Mouse (Mus musculus) lung, adult 2 months (tissue): Measurements from ENCODE around the gene Ppp2r5c. TPM values are rescaled to one million over a fixed set of nuclear protein-coding genes. Genes with fewer than 3 reads are reported as not detected.

Experiments
- DNase-seq: peaks from one replicate; pipeline ENCODE4 v3.0.0; 2022
- H3K4me1 ChIP-seq: fragments of 200-500 bp; 2 replicates; pipeline ENCODE4 v1.6.1; 2011; ENCODE audit warnings: low read length; ENCODE audit not compliant: control insufficient read depth, insufficient read depth
- H3K4me3 ChIP-seq: fragments of 200-500 bp; replicated peaks from 2 replicates; pipeline ENCODE3; 2011; ENCODE audit warnings: low read depth, mild to moderate bottlenecking, control low read depth, low read length; ENCODE audit errors: extremely low read depth
- CTCF ChIP-seq: fragments of 200-500 bp; IDR thresholded peaks from 2 replicates; pipeline ENCODE4 v1.5.1; 2011; ENCODE audit warnings: mild to moderate bottlenecking, low read length, control low read depth; ENCODE audit not compliant: insufficient read depth
- POLR2A ChIP-seq: fragments of 200-500 bp; IDR thresholded peaks from 2 replicates; pipeline ENCODE4 v1.6.1; 2011; ENCODE audit warnings: low read depth, mild to moderate bottlenecking, control low read depth, low read length, borderline replicate concordance; ENCODE audit errors: extremely low read depth
- WGBS: fragments of 180-500 bp; shearing (Covaris S2); methylation state at CpG from one replicate; pipeline ENCODE4 v1.1.7; 2018; 5-methylcytosine and 5-hydroxymethylcytosine counted together
- polyA plus RNA-seq: library from polyadenylated mRNA; depleted of rRNA; stranded (reverse); fragments of >200 nt; gene quantifications from 2 replicates; pipeline ENCODE4 v1.2.3, GENCODE M21; 2012

Ppp2r5c gene
- polyA plus RNA-seq, 1 experiment = 45.1 TPM

DNA sequence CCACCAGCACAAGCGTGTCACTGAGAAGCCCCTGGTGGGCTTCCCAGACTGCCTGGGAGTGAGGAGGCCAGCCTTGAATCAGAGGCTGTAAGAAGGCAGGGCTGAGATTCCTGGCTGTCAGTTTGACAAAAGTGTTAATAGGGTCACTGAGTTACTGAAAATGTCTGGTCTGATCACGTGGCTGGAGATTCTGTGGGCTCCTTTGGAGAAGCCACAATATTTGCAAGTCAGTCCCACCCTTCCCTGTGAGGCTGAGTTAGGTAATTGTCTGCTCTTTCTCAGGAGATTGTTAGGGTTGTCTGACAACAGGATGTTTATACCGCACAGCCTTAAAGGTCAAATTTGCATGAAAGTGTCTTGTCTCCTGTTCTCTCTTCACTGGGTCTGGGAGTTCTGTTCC is 57.9 kb downstream of the Ppp2r5c start:
- no peak for DNase-seq
- Histone ChIP-seq H3K4me3 (no peak overlapping the region), H3K4me1 (peaks cover 28% of the 10 kb centered on the region)
- 41% methylated on average over 3 of the region's 3 CpGs for WGBS
- TF ChIP-seq POLR2A (no peak), CTCF (no peak)

DNA sequence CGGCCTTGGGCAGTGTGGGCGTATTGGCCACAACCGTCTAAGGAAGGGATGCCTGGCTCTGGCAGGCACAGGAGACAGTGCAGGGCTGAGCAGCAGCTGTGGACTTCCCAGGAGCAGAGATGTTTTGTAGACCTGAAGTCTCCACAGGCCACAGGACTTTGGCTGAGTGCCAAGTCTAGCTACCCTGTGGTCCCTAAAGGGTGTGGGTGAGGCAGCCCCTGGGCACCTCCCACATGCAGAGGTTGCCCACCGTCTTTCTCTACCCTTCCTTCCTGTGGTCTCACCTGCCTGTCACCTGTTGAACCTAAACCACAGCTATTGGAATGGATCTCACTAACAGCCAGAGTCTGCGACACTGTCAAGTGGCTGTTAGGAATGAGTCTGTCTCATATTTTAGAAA is 59.1 kb downstream of the Ppp2r5c start:
- H3K4me3 ChIP-seq = no peak overlapping the region
- WGBS = 43% methylated on average over 5 of the region's 5 CpGs
- H3K4me1 ChIP-seq = peaks cover 28% of the 10 kb centered on the region
- DNase-seq = no peak
- TF ChIP-seq CTCF (no peak), POLR2A (no peak)

DNA sequence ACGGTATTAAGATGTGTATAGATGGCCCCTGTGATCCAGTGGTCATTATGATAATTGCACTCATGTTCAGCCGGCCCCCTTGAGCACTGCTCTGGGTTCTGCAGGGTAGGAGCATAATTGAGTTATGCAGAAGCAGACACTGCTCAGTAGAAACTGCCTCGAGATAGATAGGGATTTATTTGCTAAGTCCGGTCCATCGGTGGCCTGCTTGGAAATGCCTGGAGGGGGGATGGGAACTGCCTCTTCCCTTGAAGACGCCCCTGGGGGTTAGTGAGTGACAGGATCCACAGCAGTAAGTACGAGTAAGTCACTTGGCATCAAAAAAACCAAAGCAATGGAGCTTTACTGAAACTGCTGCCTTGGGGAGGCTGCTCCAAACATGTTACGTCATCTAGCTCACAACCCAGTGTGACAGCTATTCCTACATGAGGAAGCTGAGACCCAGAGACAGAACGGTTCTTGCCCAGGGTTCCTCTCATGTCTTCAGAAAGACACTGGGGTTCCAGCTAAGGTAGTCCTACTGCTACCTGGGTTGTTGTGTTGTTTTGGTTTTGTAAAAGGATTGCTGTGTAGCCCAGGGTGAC is 60.9 kb downstream of the Ppp2r5c start:
- no peak for TF ChIP-seq CTCF
- TF ChIP-seq POLR2A = no peak
- 51% methylated on average over 9 of the region's 9 CpGs for WGBS
- no peak for DNase-seq
- Histone ChIP-seq H3K4me1 (peaks cover 36% of the 10 kb centered on the region), H3K4me3 (no peak overlapping the region)

DNA sequence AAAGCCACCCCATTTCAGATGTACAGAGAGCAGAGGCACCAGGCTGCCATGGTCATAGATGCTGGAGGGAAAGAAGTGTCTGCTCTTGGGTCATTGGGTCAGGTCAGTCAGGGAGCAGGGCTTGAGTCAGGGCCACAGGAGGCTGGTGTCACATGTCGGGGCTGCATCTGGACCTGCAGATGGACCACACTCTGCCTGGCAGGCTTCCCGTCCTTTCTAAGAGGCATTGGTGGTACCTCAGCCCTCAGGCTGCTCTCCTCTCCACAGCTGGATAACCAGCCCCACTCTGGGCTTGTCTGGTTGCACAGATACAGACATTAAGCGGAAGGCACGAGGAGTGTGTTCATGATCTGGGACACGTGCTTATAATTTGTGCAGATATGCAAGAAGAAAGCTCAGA is 61.8 kb downstream of the Ppp2r5c start:
- TF ChIP-seq CTCF = no peak
- no peak for TF ChIP-seq POLR2A
- no peak for DNase-seq
- WGBS = 76% methylated on average over 5 of the region's 5 CpGs
- peaks cover 36% of the 10 kb centered on the region for H3K4me1 ChIP-seq
- no peak overlapping the region for H3K4me3 ChIP-seq

DNA sequence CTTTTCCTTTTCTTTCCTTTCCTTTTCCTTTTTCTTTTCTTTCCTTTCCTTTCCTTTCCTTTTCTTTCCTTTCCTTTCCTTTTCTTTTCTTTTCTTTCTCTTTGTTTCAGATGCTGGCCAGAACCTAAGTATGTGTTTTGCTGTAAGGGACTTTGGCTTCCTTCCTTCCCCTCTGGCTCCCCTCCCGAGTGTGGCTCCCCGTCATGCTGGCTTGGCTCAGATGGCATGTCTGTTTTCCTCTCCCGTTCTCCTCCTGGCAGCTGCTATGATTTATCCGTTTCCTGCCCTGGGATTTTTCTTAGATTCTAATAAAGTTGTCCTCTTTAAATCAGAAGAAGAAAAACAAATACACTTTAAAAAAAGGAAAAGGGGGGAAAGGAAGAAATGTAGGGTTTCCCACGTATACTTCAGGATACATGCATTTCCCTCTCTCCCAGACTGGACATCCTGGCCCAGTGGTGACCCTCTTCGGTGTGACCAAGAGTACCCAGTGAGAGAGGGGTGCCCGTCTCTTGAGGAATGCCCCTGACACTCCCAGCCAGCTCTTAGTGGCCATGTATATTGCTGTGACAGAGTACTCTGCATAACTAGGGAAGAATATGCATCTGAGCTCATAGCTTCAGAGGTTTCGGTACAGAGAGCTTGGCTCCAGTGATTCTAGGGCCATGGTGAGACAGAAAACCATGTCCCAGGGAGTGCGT is 63.4 kb downstream of the Ppp2r5c start:
- 24% methylated on average over 9 of the region's 9 CpGs for WGBS
- no peak for TF ChIP-seq CTCF
- TF ChIP-seq POLR2A = no peak
- no peak overlapping the region for H3K4me3 ChIP-seq
- H3K4me1 ChIP-seq = peaks cover 29% of the 10 kb centered on the region
- no peak for DNase-seq

DNA sequence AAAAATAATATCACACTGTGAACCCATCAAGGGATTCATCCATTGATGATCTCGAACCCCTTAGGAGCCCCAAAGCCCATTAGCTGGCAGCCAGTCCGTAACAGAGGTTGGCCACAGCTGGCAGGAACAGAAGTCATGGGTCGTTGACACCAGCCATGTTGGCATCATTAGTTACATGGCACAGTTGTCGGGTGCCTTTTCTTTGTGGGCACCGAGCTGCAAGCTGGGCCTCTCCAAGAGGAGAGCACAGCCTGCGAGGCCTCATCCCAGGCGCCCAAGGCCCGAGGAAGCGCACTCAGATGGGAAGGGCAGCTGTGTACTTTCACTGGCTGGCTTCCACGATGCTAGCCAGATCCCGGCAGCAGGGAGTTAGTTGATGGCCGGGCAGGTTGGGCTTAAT is 64.3 kb downstream of the Ppp2r5c start:
- H3K4me1 ChIP-seq = peaks cover 34% of the 10 kb centered on the region
- WGBS = 61% methylated on average over 12 of the region's 12 CpGs
- no peak for TF ChIP-seq POLR2A
- TF ChIP-seq CTCF = no peak
- DNase-seq = no peak
- no peak overlapping the region for H3K4me3 ChIP-seq

DNA sequence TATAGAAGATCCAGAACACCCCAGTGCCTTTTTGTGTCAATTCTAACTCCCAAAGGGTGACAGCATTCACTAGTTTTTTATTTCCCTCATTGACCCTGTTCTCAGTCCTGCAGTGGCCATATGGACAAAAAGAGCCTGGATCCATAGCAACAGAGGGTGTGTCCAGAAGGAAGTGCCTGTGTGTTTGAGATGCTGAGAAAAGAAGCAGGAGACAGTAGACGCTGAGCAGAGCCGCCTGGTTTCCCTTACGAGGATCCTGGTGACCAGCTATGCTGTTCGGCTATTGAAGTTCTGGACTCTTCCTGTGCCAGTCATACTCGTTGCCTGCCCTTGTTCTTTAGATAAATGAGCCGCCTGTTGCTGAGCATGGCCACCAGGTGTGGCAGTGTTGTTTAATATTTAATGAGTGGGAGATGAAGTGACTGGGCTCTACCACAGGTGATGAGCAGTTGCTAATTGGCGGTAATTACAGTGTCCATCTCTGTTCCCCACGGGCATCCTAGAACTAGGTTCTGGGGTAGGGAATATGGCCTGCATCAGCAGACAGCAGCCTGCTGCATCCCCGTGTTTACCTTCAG is 65.0 kb downstream of the Ppp2r5c start:
- 52% methylated on average over 9 of the region's 9 CpGs for WGBS
- H3K4me1 ChIP-seq = peaks cover 36% of the 10 kb centered on the region
- H3K4me3 ChIP-seq = no peak overlapping the region
- DNase-seq = no peak
- TF ChIP-seq CTCF (no peak), POLR2A (no peak)

DNA sequence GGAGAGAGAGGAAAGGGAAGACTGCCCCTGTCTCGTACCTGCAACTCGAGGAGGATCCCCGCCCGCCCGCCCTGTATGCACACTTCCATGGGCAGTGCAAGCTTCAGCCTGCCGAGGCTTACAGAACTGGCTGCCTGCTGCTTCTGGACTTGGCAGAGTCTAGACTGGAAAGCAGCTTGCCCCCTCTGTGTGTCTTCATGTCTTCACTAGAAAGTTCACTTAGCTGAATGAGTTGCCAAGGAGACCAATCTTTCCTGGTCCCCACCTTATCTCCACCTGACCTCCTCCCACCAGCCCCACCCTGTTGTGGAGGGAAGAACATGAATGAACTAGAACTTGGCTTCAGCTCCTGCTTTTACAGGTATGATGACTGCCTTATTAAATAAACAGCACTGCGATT is 66.0 kb downstream of the Ppp2r5c start:
- no peak for DNase-seq
- WGBS = 64% methylated on average over 7 of the region's 7 CpGs

DNA sequence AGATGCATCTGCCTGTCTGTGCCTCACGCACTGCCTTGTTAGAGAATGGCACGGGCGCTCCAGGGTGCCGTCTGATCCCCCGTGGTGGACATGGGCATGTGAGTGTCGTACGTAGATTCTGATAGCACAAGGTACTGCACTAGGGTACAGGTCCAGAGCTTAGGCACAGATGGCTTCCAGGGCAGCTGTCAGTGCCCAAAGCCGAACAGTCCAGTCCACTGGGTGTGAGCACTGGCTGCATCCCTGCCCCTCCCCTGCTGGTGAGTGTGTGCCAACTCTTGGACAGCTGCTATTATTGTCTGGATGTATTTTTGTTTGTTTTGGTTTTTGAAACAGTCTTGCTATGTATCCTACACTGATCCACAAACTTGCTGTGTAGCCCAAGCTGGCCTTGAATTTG is 68.8 kb downstream of the Ppp2r5c start:
- DNase-seq = no peak

More for the DNA sequence above, 66.0 kb downstream of the Ppp2r5c start:
- TF ChIP-seq CTCF = no peak
- no peak for TF ChIP-seq POLR2A
- Histone ChIP-seq H3K4me3 (no peak overlapping the region), H3K4me1 (peaks cover 39% of the 10 kb centered on the region)

More for the DNA sequence above, 68.8 kb downstream of the Ppp2r5c start:
- TF ChIP-seq CTCF = no peak
- TF ChIP-seq POLR2A = no peak
- WGBS = 46% methylated on average over 8 of the region's 8 CpGs
- Histone ChIP-seq H3K4me1 (peaks cover 28% of the 10 kb centered on the region), H3K4me3 (peak overlapping the region; percentile 27)
